Mouse (Mus musculus): Measurements from ENCODE around the gene Mllt1. TPM values are rescaled to one million over a fixed set of nuclear protein-coding genes. Genes with fewer than 3 reads are reported as not detected.

Mllt1 gene
- polyA plus RNA-seq, 1 experiment from 2014 or later = 91.4 TPM

DNA sequence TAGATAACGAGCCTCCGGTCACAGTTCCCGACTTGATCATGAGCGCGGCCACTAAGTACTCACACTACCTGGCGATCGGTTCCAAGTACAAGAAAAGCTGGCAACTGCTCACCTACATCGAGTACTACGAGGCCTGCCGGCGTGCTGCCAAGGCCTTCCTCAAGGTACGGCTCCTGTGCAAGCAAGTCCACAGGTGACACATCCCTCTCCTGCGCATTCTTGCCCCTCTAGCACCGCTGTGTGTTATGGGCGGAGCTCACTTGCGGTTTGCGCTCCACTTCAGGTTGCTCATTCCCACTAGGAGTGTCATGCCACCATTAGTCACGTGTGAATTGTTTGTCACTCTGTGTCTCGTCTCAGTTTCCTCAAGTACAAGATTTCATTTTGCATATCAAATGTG lies 57.8 kb downstream of the Mllt1 start:
- Histone ChIP-seq H3K9me3 (replicated peaks; ENCODE audit: control insufficient read depth, low read length, poor library complexity, severe bottlenecking) (no peaks in the 10 kb centered on the region), H3K27ac (ENCODE audit: low read length) (no peak overlapping the region), H3K9ac (ENCODE audit: low read depth, low read length) (no peak overlapping the region), H3K4me2 (ENCODE audit: low read length) (no peak overlapping the region), H3K4me3 (ENCODE audit: low read depth, low read length) (no peak overlapping the region), H3K36me3 (ENCODE audit: control insufficient read depth, insufficient read depth, low read length) (no peaks in the 10 kb centered on the region), H3K4me1 (ENCODE audit: control insufficient read depth, insufficient read depth, low read length) (no peaks in the 10 kb centered on the region), H3K27me3 (ENCODE audit: control insufficient read depth, insufficient read depth, low read depth, low read length) (no peaks in the 10 kb centered on the region)
- ATAC-seq = no peak
- WGBS = 91% methylated on average over 19 of the region's 19 CpGs

DNA sequence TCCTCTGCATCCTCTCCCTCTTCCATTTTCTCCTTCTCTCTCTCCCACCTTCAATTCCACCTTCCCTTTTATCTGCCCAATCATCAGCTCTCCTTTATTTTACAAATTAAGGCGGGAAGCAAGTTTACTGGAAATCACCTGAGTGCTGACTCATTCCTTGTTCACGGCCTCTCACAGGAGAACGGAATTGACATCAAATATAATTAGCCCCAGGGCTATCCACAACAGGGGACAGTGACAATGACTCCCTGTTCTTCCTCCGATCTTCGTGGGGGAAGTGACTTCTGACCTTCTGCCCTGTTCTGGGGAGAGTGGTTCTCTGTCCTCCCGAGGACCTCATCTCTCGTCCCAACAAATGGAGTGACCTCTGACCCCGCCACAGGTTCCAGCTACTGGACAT lies 58.2 kb downstream of the Mllt1 start:
- Histone ChIP-seq H3K4me2 (ENCODE audit: low read length) (no peak overlapping the region), H3K36me3 (ENCODE audit: control insufficient read depth, insufficient read depth, low read length) (no peaks in the 10 kb centered on the region), H3K27me3 (ENCODE audit: control insufficient read depth, insufficient read depth, low read depth, low read length) (no peaks in the 10 kb centered on the region), H3K9ac (ENCODE audit: low read depth, low read length) (no peak overlapping the region), H3K4me3 (ENCODE audit: low read depth, low read length) (no peak overlapping the region), H3K4me1 (ENCODE audit: control insufficient read depth, insufficient read depth, low read length) (no peaks in the 10 kb centered on the region), H3K9me3 (replicated peaks; ENCODE audit: control insufficient read depth, low read length, poor library complexity, severe bottlenecking) (no peaks in the 10 kb centered on the region), H3K27ac (ENCODE audit: low read length) (no peak overlapping the region)
- 76% methylated on average over 8 of the region's 8 CpGs for WGBS
- ATAC-seq = no peak

DNA sequence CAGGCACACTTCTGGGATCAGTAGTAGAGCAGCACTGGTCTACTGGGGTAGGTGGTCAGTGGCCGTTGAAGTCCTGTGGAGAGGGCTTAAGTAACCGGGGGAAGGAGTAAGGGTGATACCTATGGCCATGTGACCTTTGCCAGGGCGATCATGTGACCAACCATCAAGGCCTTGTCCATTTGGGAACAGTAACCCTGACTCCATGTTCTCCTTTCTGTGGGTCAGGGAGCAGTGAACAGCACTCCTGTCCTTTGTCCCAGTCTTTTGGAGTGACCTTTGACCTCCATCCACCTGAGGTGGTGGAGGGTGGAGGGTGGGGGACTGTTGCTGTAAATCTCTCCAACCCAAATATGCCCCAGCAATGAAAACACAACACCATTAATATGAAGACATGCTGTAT lies 58.8 kb downstream of the Mllt1 start:
- H3K4me2 ChIP-seq (ENCODE audit: low read length) = no peak overlapping the region
- no peaks in the 10 kb centered on the region for H3K4me1 ChIP-seq (ENCODE audit: control insufficient read depth, insufficient read depth, low read length)
- no peak for ATAC-seq
- no peak overlapping the region for H3K27ac ChIP-seq (ENCODE audit: low read length)
- H3K9ac ChIP-seq (ENCODE audit: low read depth, low read length) = no peak overlapping the region
- H3K9me3 ChIP-seq (replicated peaks; ENCODE audit: control insufficient read depth, low read length, poor library complexity, severe bottlenecking) = no peaks in the 10 kb centered on the region
- WGBS = 85% methylated on average over 3 of the region's 3 CpGs
- no peaks in the 10 kb centered on the region for H3K27me3 ChIP-seq (ENCODE audit: control insufficient read depth, insufficient read depth, low read depth, low read length)
- no peak overlapping the region for H3K4me3 ChIP-seq (ENCODE audit: low read depth, low read length)
- H3K36me3 ChIP-seq (ENCODE audit: control insufficient read depth, insufficient read depth, low read length) = no peaks in the 10 kb centered on the region

DNA sequence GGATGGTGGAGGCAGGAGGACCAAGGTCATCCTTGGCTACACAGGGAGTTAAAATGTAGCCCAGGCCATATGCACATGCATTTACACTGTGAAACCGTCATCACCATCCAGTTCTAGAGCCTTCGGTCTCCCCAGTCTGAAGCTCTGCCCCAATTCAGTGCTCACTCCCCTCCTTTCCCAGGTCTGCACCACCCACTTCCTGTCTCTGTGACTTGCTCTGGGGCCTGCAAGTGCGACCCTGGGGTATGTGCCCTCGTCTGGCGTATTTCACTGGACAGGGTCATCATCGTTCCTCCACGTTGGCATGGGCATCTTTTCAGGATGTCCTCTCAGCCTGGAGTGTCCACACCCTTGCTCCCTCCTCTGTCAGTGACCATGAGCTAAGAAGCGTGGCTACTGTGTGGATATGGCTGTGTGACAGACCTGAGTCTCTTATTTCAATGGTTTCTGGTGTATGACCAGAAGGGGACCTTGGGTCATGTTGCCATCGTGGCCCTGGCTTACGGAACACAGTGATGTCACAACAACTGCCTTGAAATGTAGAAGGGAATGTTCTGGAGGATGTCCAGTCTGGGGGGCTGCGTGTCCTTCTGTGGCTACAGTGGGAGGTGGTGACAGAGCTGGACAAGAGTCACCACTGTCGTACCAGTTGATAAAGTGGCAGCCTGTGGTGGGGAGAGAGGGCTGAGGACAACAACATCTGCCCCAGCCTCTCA lies 60.1 kb downstream of the Mllt1 start, which contains the start of gene 1700061G19Rik:
1700061G19Rik (plus strand) TSS at position 542 of the 716 bp plus-strand sequence.
- no peaks in the 10 kb centered on the region for H3K9me3 ChIP-seq (replicated peaks; ENCODE audit: control insufficient read depth, low read length, poor library complexity, severe bottlenecking)
- H3K27me3 ChIP-seq (ENCODE audit: control insufficient read depth, insufficient read depth, low read depth, low read length) = no peaks in the 10 kb centered on the region
- WGBS = 89% methylated on average over 12 of the region's 12 CpGs

DNA sequence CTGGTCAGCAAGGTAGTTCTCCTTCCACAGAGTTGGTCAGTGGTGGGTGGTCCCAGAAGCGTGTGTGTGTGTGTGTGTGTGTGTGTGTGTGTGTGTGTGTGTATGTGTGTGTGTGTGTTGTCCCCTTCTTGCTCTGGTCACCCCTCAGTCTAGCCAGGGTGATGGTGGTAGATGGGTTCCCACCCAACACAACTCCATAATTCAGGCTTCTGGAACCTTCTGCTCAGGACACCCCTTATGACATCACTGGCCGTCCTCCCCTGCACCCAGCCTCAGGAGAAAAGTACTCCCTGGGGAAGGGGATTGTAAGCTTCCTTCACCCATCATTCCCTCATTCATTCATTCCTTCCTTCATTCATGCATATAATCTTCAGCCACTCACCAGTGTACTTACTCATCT lies 61.0 kb downstream of the Mllt1 start, which contains the start of gene Acsbg2:
Acsbg2 (minus strand) TSS at position 211 of the 400 bp plus-strand sequence.
- H3K4me3 ChIP-seq (ENCODE audit: low read depth, low read length) = no peak within 1 kb of the TSS
- no peaks in the 10 kb centered on the region for H3K4me1 ChIP-seq (ENCODE audit: control insufficient read depth, insufficient read depth, low read length)
- no peak within 1 kb of the TSS for H3K9ac ChIP-seq (ENCODE audit: low read depth, low read length)
- no peaks in the 10 kb centered on the region for H3K9me3 ChIP-seq (replicated peaks; ENCODE audit: control insufficient read depth, low read length, poor library complexity, severe bottlenecking)
- H3K27me3 ChIP-seq (ENCODE audit: control insufficient read depth, insufficient read depth, low read depth, low read length) = no peaks in the 10 kb centered on the region
- no peak within 1 kb of the TSS for H3K27ac ChIP-seq (ENCODE audit: low read length)
- WGBS = 100% methylated on average over 2 of the region's 2 CpGs
- H3K36me3 ChIP-seq (ENCODE audit: control insufficient read depth, insufficient read depth, low read length) = no peaks in the 10 kb centered on the region
- no peak within 1 kb of the TSS for H3K4me2 ChIP-seq (ENCODE audit: low read length)
- no peak for ATAC-seq

More for the DNA sequence above, 60.1 kb downstream of the Mllt1 start, which contains the start of gene 1700061G19Rik:
- no peak for ATAC-seq
- Histone ChIP-seq H3K4me3 (ENCODE audit: low read depth, low read length) (no peak within 1 kb of the TSS), H3K9ac (ENCODE audit: low read depth, low read length) (no peak within 1 kb of the TSS), H3K4me1 (ENCODE audit: control insufficient read depth, insufficient read depth, low read length) (no peaks in the 10 kb centered on the region), H3K36me3 (ENCODE audit: control insufficient read depth, insufficient read depth, low read length) (no peaks in the 10 kb centered on the region), H3K27ac (ENCODE audit: low read length) (no peak within 1 kb of the TSS), H3K4me2 (ENCODE audit: low read length) (no peak within 1 kb of the TSS)

DNA sequence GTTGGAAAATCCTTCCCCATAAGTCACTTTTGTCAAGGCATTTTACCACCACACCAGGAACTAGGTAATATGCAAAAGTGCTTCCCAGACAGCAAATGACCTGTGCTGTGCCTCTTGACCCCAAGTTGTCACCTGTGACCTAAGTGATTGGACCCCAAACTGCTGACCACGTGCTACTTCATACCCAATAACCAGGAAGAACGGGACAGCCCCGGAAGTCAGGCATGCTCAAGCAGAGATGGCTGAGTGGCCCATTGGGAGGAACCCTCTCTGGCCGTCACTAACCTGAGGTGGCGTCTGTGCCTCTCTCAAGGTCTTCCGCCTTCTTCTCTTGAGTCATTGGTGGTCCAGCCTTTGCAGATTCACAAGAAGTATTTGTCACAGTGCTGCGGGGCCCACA lies 62.7 kb downstream of the Mllt1 start:
- H3K27me3 ChIP-seq (ENCODE audit: control insufficient read depth, insufficient read depth, low read depth, low read length) = no peaks in the 10 kb centered on the region
- ATAC-seq = no peak
- H3K27ac ChIP-seq (ENCODE audit: low read length) = no peak overlapping the region
- H3K9me3 ChIP-seq (replicated peaks; ENCODE audit: control insufficient read depth, low read length, poor library complexity, severe bottlenecking) = no peaks in the 10 kb centered on the region
- no peak overlapping the region for H3K4me3 ChIP-seq (ENCODE audit: low read depth, low read length)
- no peaks in the 10 kb centered on the region for H3K36me3 ChIP-seq (ENCODE audit: control insufficient read depth, insufficient read depth, low read length)
- no peak overlapping the region for H3K9ac ChIP-seq (ENCODE audit: low read depth, low read length)
- H3K4me1 ChIP-seq (ENCODE audit: control insufficient read depth, insufficient read depth, low read length) = no peaks in the 10 kb centered on the region
- 79% methylated on average over 7 of the region's 7 CpGs for WGBS
- no peak overlapping the region for H3K4me2 ChIP-seq (ENCODE audit: low read length)

DNA sequence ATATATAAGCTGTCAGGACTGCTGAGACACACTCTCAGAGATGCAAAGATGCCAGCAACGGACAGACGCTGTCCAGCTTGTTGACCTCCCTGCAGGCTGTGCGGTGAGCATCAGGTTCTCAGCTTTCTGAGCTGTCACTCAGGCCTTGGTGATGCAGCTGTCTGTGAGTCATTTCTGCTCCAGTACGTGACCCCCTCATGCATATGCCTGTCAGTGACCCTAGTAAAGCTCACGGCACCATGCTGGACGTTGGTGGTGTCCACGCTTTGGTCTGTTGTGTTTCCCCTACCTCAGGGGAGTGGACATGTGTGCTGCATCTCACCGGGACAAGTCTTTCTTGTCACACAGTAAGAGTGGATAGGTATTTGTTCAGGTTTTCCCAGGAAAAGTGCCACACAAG lies 63.4 kb downstream of the Mllt1 start:
- ATAC-seq = no peak
- Histone ChIP-seq H3K4me1 (ENCODE audit: control insufficient read depth, insufficient read depth, low read length) (no peaks in the 10 kb centered on the region), H3K27ac (ENCODE audit: low read length) (no peak overlapping the region), H3K27me3 (ENCODE audit: control insufficient read depth, insufficient read depth, low read depth, low read length) (no peaks in the 10 kb centered on the region), H3K9me3 (replicated peaks; ENCODE audit: control insufficient read depth, low read length, poor library complexity, severe bottlenecking) (no peaks in the 10 kb centered on the region), H3K4me2 (ENCODE audit: low read length) (no peak overlapping the region), H3K4me3 (ENCODE audit: low read depth, low read length) (no peak overlapping the region), H3K9ac (ENCODE audit: low read depth, low read length) (no peak overlapping the region), H3K36me3 (ENCODE audit: control insufficient read depth, insufficient read depth, low read length) (no peaks in the 10 kb centered on the region)
- WGBS = 70% methylated on average over 8 of the region's 8 CpGs

DNA sequence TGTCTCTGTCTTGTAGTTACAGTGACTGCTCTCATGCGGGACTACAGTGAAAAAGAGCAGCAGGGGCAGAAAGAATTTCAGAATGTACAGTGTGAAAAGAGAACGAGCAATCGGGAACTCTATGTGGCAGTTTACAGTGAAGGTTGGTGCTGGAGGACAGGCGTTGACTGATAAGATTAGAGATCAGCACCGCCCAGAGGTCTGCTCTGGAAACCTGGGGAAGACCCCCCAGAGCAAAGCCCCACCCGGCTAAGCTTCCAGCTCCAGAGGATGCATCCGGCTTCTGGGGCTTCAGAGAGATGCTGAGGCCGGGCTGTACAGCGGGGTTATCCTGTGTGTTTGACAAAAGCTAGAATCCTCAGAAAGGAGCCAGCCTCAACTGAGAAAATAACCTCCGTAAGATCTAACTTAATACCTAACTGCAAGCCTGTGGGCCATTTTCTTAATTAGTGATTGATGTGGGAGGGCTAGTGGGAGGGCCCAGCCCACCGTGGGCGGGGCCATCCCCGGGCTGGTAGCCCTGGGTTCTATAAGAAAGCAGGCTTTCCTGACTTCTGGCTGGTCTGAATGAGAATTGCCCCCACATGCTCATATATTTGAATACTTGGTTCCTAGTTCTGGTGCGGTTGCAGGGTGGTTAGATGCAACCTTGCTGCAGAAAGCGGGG lies 64.8 kb downstream of the Mllt1 start:
- H3K27me3 ChIP-seq (ENCODE audit: control insufficient read depth, insufficient read depth, low read depth, low read length) = no peaks in the 10 kb centered on the region
- no peak overlapping the region for H3K4me2 ChIP-seq (ENCODE audit: low read length)
- H3K4me1 ChIP-seq (ENCODE audit: control insufficient read depth, insufficient read depth, low read length) = no peaks in the 10 kb centered on the region
- no peak for ATAC-seq
- H3K36me3 ChIP-seq (ENCODE audit: control insufficient read depth, insufficient read depth, low read length) = no peaks in the 10 kb centered on the region
- 81% methylated on average over 15 of the region's 15 CpGs for WGBS
- no peak overlapping the region for H3K9ac ChIP-seq (ENCODE audit: low read depth, low read length)
- no peak overlapping the region for H3K4me3 ChIP-seq (ENCODE audit: low read depth, low read length)
- H3K27ac ChIP-seq (ENCODE audit: low read length) = no peak overlapping the region
- no peaks in the 10 kb centered on the region for H3K9me3 ChIP-seq (replicated peaks; ENCODE audit: control insufficient read depth, low read length, poor library complexity, severe bottlenecking)

DNA sequence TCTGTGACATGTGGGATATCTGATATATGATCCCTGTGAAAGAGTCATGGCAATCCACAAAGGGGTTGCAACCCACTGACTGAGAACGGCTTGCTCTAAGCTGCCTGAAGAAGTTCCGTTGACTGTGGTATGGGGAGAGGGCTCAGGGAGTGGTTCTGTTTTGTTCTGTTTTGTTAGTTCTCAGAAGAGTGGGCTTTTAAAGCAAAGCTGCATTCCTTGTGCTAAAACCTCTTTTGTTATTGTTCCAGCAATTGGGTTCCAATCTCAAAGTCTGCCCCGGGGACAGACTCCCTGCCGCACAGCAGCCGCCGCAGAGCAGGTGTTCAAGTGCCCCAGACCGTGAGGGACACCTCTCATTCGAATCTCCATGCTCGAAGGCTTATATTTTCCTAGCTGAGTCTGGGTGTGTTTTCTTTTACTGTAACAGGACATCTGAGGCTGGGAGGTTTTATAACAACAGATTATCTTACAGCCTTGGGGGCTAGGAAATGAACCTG lies 65.7 kb downstream of the Mllt1 start:
- 42% methylated on average over 9 of the region's 9 CpGs for WGBS
- Histone ChIP-seq H3K27ac (ENCODE audit: low read length) (no peak overlapping the region), H3K9me3 (replicated peaks; ENCODE audit: control insufficient read depth, low read length, poor library complexity, severe bottlenecking) (no peaks in the 10 kb centered on the region), H3K4me2 (ENCODE audit: low read length) (no peak overlapping the region), H3K4me1 (ENCODE audit: control insufficient read depth, insufficient read depth, low read length) (no peaks in the 10 kb centered on the region), H3K9ac (ENCODE audit: low read depth, low read length) (no peak overlapping the region), H3K4me3 (ENCODE audit: low read depth, low read length) (no peak overlapping the region), H3K27me3 (ENCODE audit: control insufficient read depth, insufficient read depth, low read depth, low read length) (no peaks in the 10 kb centered on the region), H3K36me3 (ENCODE audit: control insufficient read depth, insufficient read depth, low read length) (no peaks in the 10 kb centered on the region)
- ATAC-seq = no peak
